Mouse (Mus musculus): ENCODE measurements at regions not wholly inside any gene's neighbourhood (a gene's known extent, or its start where the extent isn't known, plus 50 kb on each side); places are given as distances from the start of the nearest gene placed in this dataset.

GRCm38 (mm10) chr4:61962315-61962714, 91.6 kb downstream of the Mup20 start:
- in situ Hi-C loops (cut with MboI; ENCODE audit: low pct_ligation_motif_present, low pct_unique_long_range_greater_than_20kb, low sequenced_read_pairs) (no loop called here), dilution Hi-C loops (cut with MboI; ENCODE audit: extremely low pct_ligation_motif_present, extremely low pct_unique_long_range_greater_than_20kb, low sequenced_read_pairs) (no loop called here)
- H3K4me3 ChIP-seq (replicated peaks in 1 of 3; ENCODE audit: low read depth in 2 of 3, low read length in 2 of 3, poor library complexity in 1 of 3): no peak overlapping the region
- H3K9me3 ChIP-seq (replicated peaks; ENCODE audit: low read length): no peaks in the 10 kb centered on the region
- TF ChIP-seq MAX (IDR thresholded peaks at IDR 0.05; ENCODE audit: low read length): no peak
- no peak for TF ChIP-seq ZNF384 (IDR thresholded peaks at IDR 0.05; ENCODE audit: low read depth, low read length)
- no peak for TF ChIP-seq HCFC1 (IDR thresholded peaks at IDR 0.05; ENCODE audit: low read depth, low read length)
- TF ChIP-seq ZMIZ1 (IDR thresholded peaks at IDR 0.05; ENCODE audit: low read depth, low read length): no peak
- no peak for TF ChIP-seq MAZ (IDR thresholded peaks at IDR 0.05; ENCODE audit: low read depth, low read length)
- no peak for TF ChIP-seq MEF2A (IDR thresholded peaks at IDR 0.05; ENCODE audit: borderline replicate concordance, low read depth, low read length)
- no peak for TF ChIP-seq MYC (IDR thresholded peaks at IDR 0.05; ENCODE audit: low read depth, low read length)
- no peak for TF ChIP-seq ETS1 (conservative IDR thresholded peaks at IDR 0.05; ENCODE audit: low read depth, low read length)
- TF ChIP-seq SMC3 (IDR thresholded peaks at IDR 0.05; ENCODE audit: low read depth, low read length): no peak
- no peak for TF ChIP-seq ELF1 (IDR thresholded peaks at IDR 0.05; ENCODE audit: low read depth, low read length)
- no peak for TF ChIP-seq NELFE (IDR thresholded peaks at IDR 0.05; ENCODE audit: low read depth, low read length)
- no peak for TF ChIP-seq MXI1 (IDR thresholded peaks at IDR 0.05; ENCODE audit: low read depth, low read length)
- TF ChIP-seq USF2 (conservative IDR thresholded peaks at IDR 0.05; ENCODE audit: low read depth, low read length): no peak
- no peak for TF ChIP-seq BHLHE40 (IDR thresholded peaks at IDR 0.05; ENCODE audit: low read depth, low read length)
- TF ChIP-seq PAX5 (IDR thresholded peaks at IDR 0.05; ENCODE audit: low read length): no peak
- no peak for TF ChIP-seq UBTF (IDR thresholded peaks at IDR 0.05; ENCODE audit: low read depth, low read length)
- TF ChIP-seq GABPA (IDR thresholded peaks at IDR 0.05; ENCODE audit: insufficient replicate concordance, low read depth, low read length): no peak
- TF ChIP-seq IRF4 (IDR thresholded peaks at IDR 0.05; ENCODE audit: low read depth, low read length): no peak
- no peak overlapping the region for H3K27ac ChIP-seq (ENCODE audit: insufficient read depth, low read depth)
- H3K79me2 ChIP-seq (replicated peaks; ENCODE audit: control insufficient read depth, extremely low read depth, insufficient read depth, poor library complexity, severe bottlenecking): no peaks in the 10 kb centered on the region
- H3K9ac ChIP-seq (ENCODE audit: insufficient read depth, low read depth): no peak overlapping the region
- no peaks in the 10 kb centered on the region for H3K4me1 ChIP-seq (ENCODE audit: control insufficient read depth in 1 of 2, insufficient read depth in 2 of 2)
- DNase-seq (ENCODE audit: extremely low read depth): no peak
- peaks cover under 1% of the 10 kb centered on the region for H3K27me3 ChIP-seq (replicated peaks)
- H3K36me3 ChIP-seq (replicated peaks in 1 of 2; ENCODE audit: control insufficient read depth in 1 of 2, insufficient read depth in 1 of 2, low read length in 1 of 2): no peaks in the 10 kb centered on the region
- no peak overlapping the region for H3K4me2 ChIP-seq (ENCODE audit: insufficient read depth, low read depth, poor library complexity, severe bottlenecking)
